Mouse (Mus musculus) liver, postnatal 0 days (tissue): ENCODE results near the gene Camkk2. TPM values are rescaled to one million over a fixed set of nuclear protein-coding genes. Genes with fewer than 3 reads are reported as not detected.
A peak's percentile ranks its signal among the peaks of the same experiment; 100 is the strongest.

ENCODE experiments used
- ATAC-seq: fragments of 200-750 bp; cut with Nextera tagmentation; 2 replicates; pipeline ENCODE4 v1.8.0; 2017; ENCODE audit warnings: mild to moderate bottlenecking, moderate library complexity
- DNase-seq: peaks from one replicate; pipeline ENCODE4 v3.0.0-alpha.2; 2016
- H3K27ac ChIP-seq: fragments of 300-500 bp; sonication (generic); 2 replicates; pipeline ENCODE4 v1.5.1; 2014; ENCODE audit warnings: antibody characterized with exemption, moderate library complexity, mild to moderate bottlenecking, low read depth
- H3K27me3 ChIP-seq: fragments of 300-500 bp; sonication (generic); 2 replicates; pipeline ENCODE4 v1.6.1; 2014; ENCODE audit warnings: low read length, control low read depth, mixed read lengths; ENCODE audit not compliant: insufficient read depth
- H3K36me3 ChIP-seq: fragments of 300-500 bp; sonication (generic); replicated peaks from 2 replicates; pipeline ENCODE4 v1.6.1; 2014; ENCODE audit warnings: mild to moderate bottlenecking, control low read depth, low read length, moderate library complexity, mixed read lengths; ENCODE audit not compliant: insufficient read depth
- H3K4me1 ChIP-seq: fragments of 300-500 bp; sonication (generic); 2 replicates; pipeline ENCODE4 v1.6.1; 2014; ENCODE audit warnings: antibody characterized with exemption, mild to moderate bottlenecking, control low read depth; ENCODE audit not compliant: insufficient read depth
- H3K4me2 ChIP-seq: fragments of 300-500 bp; sonication (generic); 2 replicates; pipeline ENCODE4 v1.6.1; 2014; ENCODE audit warnings: low read depth, mild to moderate bottlenecking, low read length, moderate library complexity, mixed read lengths
- H3K4me3 ChIP-seq: fragments of 300-500 bp; sonication (generic); 2 replicates; pipeline ENCODE4 v1.5.1; 2014; ENCODE audit warnings: low read depth, low read length
- H3K9ac ChIP-seq: fragments of 300-500 bp; sonication (generic); replicated peaks from 2 replicates; pipeline ENCODE4 v1.6.1; 2014; ENCODE audit warnings: mild to moderate bottlenecking, moderate library complexity
- H3K9me3 ChIP-seq: fragments of 300-500 bp; sonication (generic); 2 replicates; pipeline ENCODE4 v1.6.1; 2016; ENCODE audit warnings: mild to moderate bottlenecking, control low read depth, low read length, mixed read lengths
- CTCF ChIP-seq: sonication (generic); IDR thresholded peaks from 2 replicates; pipeline ENCODE4 v1.5.1; 2016; ENCODE audit warnings: antibody characterized with exemption, low read depth
- EP300 ChIP-seq: IDR thresholded peaks from 2 replicates; pipeline ENCODE4 v1.6.1; 2016; ENCODE audit warnings: antibody characterized with exemption, low read depth, mild to moderate bottlenecking
- WGBS: fragments of 180-500 bp; shearing (Covaris S2); extraction: QIAGEN DNeasy Blood & Tissue Kit; methylation state at CpG from one replicate; pipeline ENCODE4 v1.1.7; 2014; ENCODE audit not compliant: insufficient replicate concordance; 5-methylcytosine and 5-hydroxymethylcytosine counted together
- polyA plus RNA-seq: library from polyadenylated mRNA; unstranded; fragments of >200 nt; fragmentation: Nextera tagmentation; extraction: Ambion mirVana; gene quantifications from 2 replicates; pipeline ENCODE4 v1.2.1, GENCODE M21; 2015

The Camkk2 gene
- polyA plus RNA-seq, 1 experiment from 2014 or later, result 10.6 TPM

DNA sequence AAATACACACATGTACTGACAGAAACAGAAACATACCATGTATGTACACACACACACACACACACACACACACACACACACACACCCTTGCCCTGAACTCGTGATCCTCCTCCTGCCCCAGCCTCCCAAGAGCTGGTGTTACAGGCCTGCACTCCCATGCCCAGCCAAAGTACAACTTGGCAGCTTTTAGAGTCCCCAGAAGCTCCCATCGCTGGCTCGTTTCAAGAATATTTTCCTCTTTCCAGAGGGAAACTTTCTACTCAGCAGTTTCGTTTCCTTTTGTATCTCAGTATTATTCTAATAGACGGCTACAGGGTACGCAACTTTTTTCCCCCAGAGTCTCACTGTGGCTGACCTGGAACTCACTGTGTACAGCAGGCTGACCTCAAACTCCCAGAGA is 77.1 kb downstream of the Camkk2 start:
- H3K9ac ChIP-seq, result no peak overlapping the region
- no peak overlapping the region for H3K27ac ChIP-seq
- no peaks in the 10 kb centered on the region for H3K27me3 ChIP-seq
- DNase-seq (no peak), ATAC-seq (no peak)
- WGBS, result 77% methylated on average over 6 of the region's 6 CpGs
- no peak for TF ChIP-seq EP300
- TF ChIP-seq CTCF, result no peak
- H3K4me1 ChIP-seq, result peaks cover 33% of the 10 kb centered on the region
- H3K9me3 ChIP-seq, result no peaks in the 10 kb centered on the region
- H3K36me3 ChIP-seq, result no peaks in the 10 kb centered on the region
- H3K4me3 ChIP-seq, result no peak overlapping the region
- no peak overlapping the region for H3K4me2 ChIP-seq

DNA sequence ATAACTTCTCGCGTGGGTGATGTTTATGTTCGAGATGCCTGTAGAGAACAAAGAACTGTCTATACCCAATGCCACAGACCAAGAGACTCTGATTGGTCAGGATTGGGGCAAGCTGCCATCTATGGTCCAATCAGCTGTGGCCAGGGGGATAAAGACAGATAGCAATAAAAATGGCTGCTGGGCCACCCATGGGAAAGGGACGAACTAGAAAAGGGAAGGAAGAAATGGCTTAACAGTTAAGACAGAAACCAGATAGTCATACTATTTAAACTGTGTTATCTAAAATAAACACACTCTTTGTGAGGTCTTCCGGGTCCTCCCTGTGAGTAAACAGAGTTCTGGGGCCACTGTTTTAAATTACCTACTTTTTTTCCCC is 78.4 kb downstream of the Camkk2 start:
- peak; percentile 42; the same call in 1 of the 2 replicates for TF ChIP-seq EP300
- TF ChIP-seq CTCF, result no peak
- H3K9me3 ChIP-seq, result no peaks in the 10 kb centered on the region
- H3K27ac ChIP-seq, result peak overlapping the region; percentile 2; the same call in 1 of the 2 replicates
- no peak overlapping the region for H3K9ac ChIP-seq
- ATAC-seq, result peak; percentile 56
- no peak for DNase-seq
- no peaks in the 10 kb centered on the region for H3K36me3 ChIP-seq
- no peaks in the 10 kb centered on the region for H3K27me3 ChIP-seq
- peaks cover 33% of the 10 kb centered on the region for H3K4me1 ChIP-seq
- 20% methylated on average over 5 of the region's 5 CpGs for WGBS
- peak overlapping the region; percentile 42 for H3K4me2 ChIP-seq
- no peak overlapping the region for H3K4me3 ChIP-seq

GRCm38 (mm10) chr5:122700109-122700836 is 78.9 kb downstream of the Camkk2 start:
- H3K4me2 ChIP-seq, result peak overlapping the region; percentile 42

DNA sequence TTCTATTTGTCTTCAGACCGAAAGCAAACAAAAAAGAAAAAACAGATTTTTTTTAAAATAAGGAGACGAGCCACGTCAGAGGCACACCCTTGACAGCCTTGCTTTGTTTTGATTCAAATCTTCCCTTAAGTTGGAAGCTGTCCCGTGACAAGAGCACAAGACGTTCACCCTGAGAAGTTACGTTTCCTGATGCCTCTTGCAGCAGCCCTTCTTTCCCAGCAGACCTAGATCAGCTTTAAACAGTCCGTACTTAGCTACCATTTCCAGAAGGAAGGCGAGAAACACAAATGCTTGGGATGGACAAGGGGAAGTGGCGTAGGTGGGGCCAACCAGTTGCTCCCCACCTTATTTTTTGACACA is 80.5 kb downstream of the Camkk2 start:
- H3K9me3 ChIP-seq, result no peaks in the 10 kb centered on the region
- H3K4me2 ChIP-seq, result peak overlapping the region; percentile 46
- no peaks in the 10 kb centered on the region for H3K36me3 ChIP-seq
- no peak for ATAC-seq
- H3K4me3 ChIP-seq, result no peak overlapping the region
- H3K27me3 ChIP-seq, result no peaks in the 10 kb centered on the region
- H3K4me1 ChIP-seq, result peaks cover 25% of the 10 kb centered on the region
- H3K9ac ChIP-seq, result no peak overlapping the region
- WGBS, result 40% methylated on average over 9 of the region's 9 CpGs
- 0 out of 2 replicates have a peak overlapping the region, but pooled peaks have one; percentile 37 for H3K27ac ChIP-seq
- no peak for DNase-seq
- TF ChIP-seq CTCF, result no peak
- no peak for TF ChIP-seq EP300

More at GRCm38 (mm10) chr5:122700109-122700836, 78.9 kb downstream of the Camkk2 start:
- DNase-seq (no peak), ATAC-seq (peak; percentile 36)
- Histone ChIP-seq H3K27ac (no peak overlapping the region), H3K36me3 (no peaks in the 10 kb centered on the region), H3K27me3 (no peaks in the 10 kb centered on the region), H3K9me3 (no peaks in the 10 kb centered on the region), H3K4me3 (no peak overlapping the region), H3K4me1 (peaks cover 33% of the 10 kb centered on the region), H3K9ac (no peak overlapping the region)
- WGBS, result 46% methylated on average over 12 of the region's 12 CpGs
- TF ChIP-seq EP300 (peak; percentile 61; the same call in 1 of the 2 replicates), CTCF (no peak)

DNA sequence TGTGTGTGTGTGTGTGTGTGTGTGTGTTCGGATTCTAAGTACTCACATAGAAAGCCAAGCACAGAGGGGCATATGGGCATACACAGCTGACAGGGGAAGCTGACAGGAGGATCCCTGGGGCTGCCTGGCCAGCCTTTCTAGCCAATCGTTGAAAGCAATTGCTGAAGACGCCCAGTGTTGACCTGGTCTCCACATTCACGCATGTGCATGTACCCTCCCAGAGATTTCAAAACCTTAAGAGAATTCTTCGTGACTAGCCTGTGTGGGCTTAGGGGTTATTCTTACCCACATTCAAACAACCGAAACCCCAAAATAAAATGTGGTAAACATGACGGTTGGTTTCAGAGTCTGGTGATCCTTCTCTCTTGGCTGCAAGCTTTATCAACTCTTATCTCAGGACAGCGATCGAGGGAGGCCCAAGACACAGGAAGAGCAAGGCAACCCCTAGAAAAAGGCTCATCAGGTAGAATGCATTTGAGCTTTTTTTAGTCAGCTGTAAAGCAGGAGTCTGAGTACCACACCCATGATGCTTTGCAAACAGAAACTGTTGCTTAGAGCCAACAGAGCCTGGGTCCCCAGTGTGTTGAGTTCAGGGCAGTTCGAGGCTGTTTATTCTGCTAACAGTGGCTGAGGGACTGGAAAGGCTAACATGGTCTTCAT is 81.0 kb downstream of the Camkk2 start:
- peaks cover 25% of the 10 kb centered on the region for H3K4me1 ChIP-seq
- no peaks in the 10 kb centered on the region for H3K36me3 ChIP-seq
- H3K4me3 ChIP-seq, result no peak overlapping the region
- H3K4me2 ChIP-seq, result peak overlapping the region; percentile 46
- WGBS, result 28% methylated on average over 10 of the region's 10 CpGs
- no peaks in the 10 kb centered on the region for H3K9me3 ChIP-seq
- TF ChIP-seq CTCF (no peak), EP300 (0 out of 2 replicates have a peak, but pooled peaks have one; percentile 10)
- no peaks in the 10 kb centered on the region for H3K27me3 ChIP-seq
- H3K9ac ChIP-seq, result no peak overlapping the region
- DNase-seq, result no peak
- H3K27ac ChIP-seq, result no peak overlapping the region
- peak; percentile 62; the same call in 1 of the 2 replicates for ATAC-seq

GRCm38 (mm10) chr5:122695516-122695915 is 83.7 kb downstream of the Camkk2 start:
- ATAC-seq (no peak), DNase-seq (no peak)
- Histone ChIP-seq H3K9me3 (no peaks in the 10 kb centered on the region), H3K4me2 (no peak overlapping the region), H3K36me3 (no peaks in the 10 kb centered on the region), H3K4me3 (no peak overlapping the region), H3K9ac (no peak overlapping the region), H3K27ac (no peak overlapping the region), H3K27me3 (no peaks in the 10 kb centered on the region), H3K4me1 (peaks cover 18% of the 10 kb centered on the region)
- WGBS, result 77% methylated on average over 8 of the region's 8 CpGs
- TF ChIP-seq EP300, result no peak
- no peak for TF ChIP-seq CTCF
